ENCODE assay signal across 17 mouse cellular contexts in genomic region chr4:95045133-95045532, GRCm38 (mm10). TPM values are rescaled to one million over a fixed set of nuclear protein-coding genes. Genes with fewer than 3 reads are reported as not detected.
DNase-seq lines count a peak whose midpoint lies in the region; ATAC-seq and TF ChIP-seq lines count a peak whose summit lies in the region.
"Had no signal": no experiment of that assay in that cellular context is flagged by ENCODE, and none has a peak within 500 bp of the region (broad histone marks: within the 10 kb centered on the region; RNA-seq: fewer than 3 reads in every experiment).

No protein-coding gene starts in this region.

- H3K4me1 ChIP-seq in lung, adult 2 months (ENCODE audit: control insufficient read depth, insufficient read depth, low read length) = no peaks in the 10 kb centered on the region
- peaks cover 18% of the 10 kb centered on the region; the same call in 1 of the 2 replicates for H3K4me1 ChIP-seq in midbrain, embryonic 14.5 days (ENCODE audit: control insufficient read depth, insufficient read depth, low read length)

- no peaks in the 10 kb centered on the region for H3K27me3 ChIP-seq in midbrain, embryonic 14.5 days (ENCODE audit: control insufficient read depth, insufficient read depth, low read length)
- H3K27me3 ChIP-seq: forebrain, embryonic 13.5 days; limb, embryonic 13.5 days had no signal

- TF ChIP-seq POLR2A in lung, adult 2 months (IDR thresholded peaks at IDR 0.05; ENCODE audit: borderline replicate concordance, extremely low read depth, low read depth, low read length) = no peak

- no peaks in the 10 kb centered on the region for H3K9me3 ChIP-seq in midbrain, embryonic 14.5 days (ENCODE audit: control insufficient read depth, low read length)
- H3K9me3 ChIP-seq: embryonic facial prominence, embryonic 10.5 days; forebrain, embryonic 13.5 days; limb, embryonic 13.5 days had no signal

- intact Hi-C loops in gastrocnemius, adult 2 months (cut with DNase I) = no loop called here

- H3K4me2 ChIP-seq in midbrain, embryonic 14.5 days (ENCODE audit: low read length) = no peak overlapping the region
- H3K4me2 ChIP-seq: forebrain, embryonic 13.5 days; limb, embryonic 13.5 days; midbrain, embryonic 11.5 days had no signal

- ATAC-seq in neutrophil, adult 5-6 weeks (ENCODE audit: extremely low read depth, insufficient number of reproducible peaks, low FRiP score, poor library complexity, severe bottlenecking) = peak; percentile 43; the same call in 1 of the 2 replicates
- ATAC-seq in midbrain, embryonic 14.5 days (ENCODE audit: low FRiP score, low TSS enrichment) = no peak
- ATAC-seq: forebrain, embryonic 13.5 days; hindbrain, embryonic 16.5 days had no signal

- no peak overlapping the region for H3K4me3 ChIP-seq in gastrocnemius, adult 2 months
- no peak overlapping the region for H3K4me3 ChIP-seq in lung, adult 2 months (replicated peaks; ENCODE audit: extremely low read depth, low read depth, low read length)
- H3K4me3 ChIP-seq in midbrain, embryonic 14.5 days (replicated peaks; ENCODE audit: low read depth, low read length) = no peak overlapping the region
- H3K4me3 ChIP-seq: embryonic facial prominence, embryonic 10.5 days; forebrain, embryonic 13.5 days; limb, embryonic 13.5 days had no signal

- DNase-seq in gastrocnemius, adult 2 months = no peak
- DNase-seq in gastrocnemius, adult 18-20 months (ENCODE audit: low spot score) = no peak
- no peak for DNase-seq in lung, adult 2 months
- no peak for DNase-seq in lung, postnatal 25 days (ENCODE audit: low spot score)
- DNase-seq in Muller cell, postnatal 12 days (ENCODE audit: inconsistent ontology term) = peak; percentile 43
- no peak for DNase-seq in ovary, postnatal 10 days (ENCODE audit: low spot score)
- no peak for DNase-seq in midbrain, embryonic 14.5 days
- DNase-seq: adrenal gland, adult 8-10 months; cerebellum, adult 11-12 months; heart, adult 18-20 months; spleen, adult 18-20 months had no signal

- TF ChIP-seq CTCF in gastrocnemius, adult 2 months (IDR thresholded peaks at IDR 0.05) = peak; percentile 46
- TF ChIP-seq CTCF in lung, adult 2 months (IDR thresholded peaks at IDR 0.05; ENCODE audit: insufficient read depth, low read length) = 0 out of 2 replicates have a peak, but pooled peaks have one; percentile 8

- no peak overlapping the region for H3K9ac ChIP-seq in midbrain, embryonic 14.5 days (replicated peaks; ENCODE audit: low read length)
- H3K9ac ChIP-seq: forebrain, embryonic 13.5 days; limb, embryonic 13.5 days had no signal

- WGBS in lung, adult 2 months = 78% methylated on average over 1 of the region's 1 CpGs
- WGBS in midbrain, embryonic 14.5 days = 94% methylated on average over 1 of the region's 1 CpGs

- no peaks in the 10 kb centered on the region for H3K36me3 ChIP-seq in midbrain, embryonic 14.5 days (ENCODE audit: control insufficient read depth, insufficient read depth, low read length)
- H3K36me3 ChIP-seq: embryonic facial prominence, embryonic 10.5 days; limb, embryonic 13.5 days had no signal

- no peak overlapping the region for H3K27ac ChIP-seq in gastrocnemius, adult 2 months
- H3K27ac ChIP-seq in midbrain, embryonic 14.5 days (replicated peaks; ENCODE audit: low read depth, low read length) = no peak overlapping the region
- H3K27ac ChIP-seq: embryonic facial prominence, embryonic 10.5 days; forebrain, embryonic 13.5 days; limb, embryonic 13.5 days had no signal

RNA-seq across cellular contexts. Expression of gene Jun, which starts 6.9 kb away (rescaled TPM):
- 10 to 100 TPM; 41.1 to 59.2 TPM for total RNA-seq in gastrocnemius, adult 2 months (2021)
- 100 to 1,000 TPM in 1 of 2 experiments, 10 to 100 TPM in 1; 56.8 to 140 TPM for total RNA-seq in gastrocnemius, adult 18-20 months (2021)
- polyA plus RNA-seq in lung, adult 2 months (2012; rRNA removed) = 176 and 282 TPM in 2 replicates
- 106 TPM in 2 replicates for total RNA-seq in neutrophil, adult 5-6 weeks (2017)
- polyA plus RNA-seq in midbrain, embryonic 14.5 days (2014; fragmentation: Nextera tagmentation; extraction: Ambion mirVana) = 23.5 and 29.8 TPM in 2 replicates
